Mouse (Mus musculus) neural tube, embryonic 15.5 days (tissue): ENCODE measurements around the gene Dnah5. TPM values are rescaled to one million over a fixed set of nuclear protein-coding genes. Genes with fewer than 3 reads are reported as not detected.

Experiments used
- ATAC-seq: fragments of 200-750 bp; cut with Nextera tagmentation; 2 replicates; pipeline ENCODE4 v1.8.0; 2017; ENCODE audit warnings: mild to moderate bottlenecking, moderate TSS enrichment, moderate library complexity; ENCODE audit not compliant: low FRiP score
- H3K27ac ChIP-seq: fragments of 300-500 bp; sonication (generic); replicated peaks from 2 replicates; pipeline ENCODE4 v1.5.1; 2015; ENCODE audit warnings: mild to moderate bottlenecking, inconsistent platforms
- H3K27me3 ChIP-seq: fragments of 300-500 bp; sonication (generic); replicated peaks from 2 replicates; pipeline ENCODE4 v1.6.1; 2015; ENCODE audit warnings: inconsistent platforms
- H3K36me3 ChIP-seq: fragments of 300-500 bp; sonication (generic); 2 replicates; pipeline ENCODE4 v1.6.1; 2015; ENCODE audit warnings: inconsistent platforms
- H3K4me1 ChIP-seq: fragments of 300-500 bp; sonication (generic); 2 replicates; pipeline ENCODE4 v1.6.1; 2015; ENCODE audit warnings: inconsistent platforms
- H3K4me2 ChIP-seq: fragments of 300-500 bp; sonication (generic); 2 replicates; pipeline ENCODE4 v1.6.1; 2015; ENCODE audit warnings: inconsistent platforms, mild to moderate bottlenecking, moderate library complexity
- H3K4me3 ChIP-seq: fragments of 300-500 bp; sonication (generic); replicated peaks from 2 replicates; pipeline ENCODE4 v1.5.1; 2015; ENCODE audit warnings: mild to moderate bottlenecking, inconsistent platforms
- H3K9ac ChIP-seq: fragments of 300-500 bp; sonication (generic); replicated peaks from 2 replicates; pipeline ENCODE4 v1.6.1; 2015; ENCODE audit warnings: mild to moderate bottlenecking, inconsistent platforms
- H3K9me3 ChIP-seq: fragments of 300-500 bp; sonication (generic); replicated peaks from 2 replicates; pipeline ENCODE4 v1.6.1; 2016; ENCODE audit warnings: inconsistent platforms
- WGBS: fragments of 180-500 bp; shearing (Covaris S2); methylation state at CpG from one replicate; pipeline ENCODE4 v1.1.7; 2015; ENCODE audit warnings: mixed read lengths; 5-methylcytosine and 5-hydroxymethylcytosine counted together
- polyA plus RNA-seq: library from polyadenylated mRNA; unstranded; fragments of >200 nt; fragmentation: Nextera tagmentation; extraction: Ambion mirVana; gene quantifications from 2 replicates; pipeline ENCODE4 v1.2.1, GENCODE M21; 2015

The Dnah5 gene
- polyA plus RNA-seq, 1 experiment from 2014 or later = 0.14 TPM

DNA sequence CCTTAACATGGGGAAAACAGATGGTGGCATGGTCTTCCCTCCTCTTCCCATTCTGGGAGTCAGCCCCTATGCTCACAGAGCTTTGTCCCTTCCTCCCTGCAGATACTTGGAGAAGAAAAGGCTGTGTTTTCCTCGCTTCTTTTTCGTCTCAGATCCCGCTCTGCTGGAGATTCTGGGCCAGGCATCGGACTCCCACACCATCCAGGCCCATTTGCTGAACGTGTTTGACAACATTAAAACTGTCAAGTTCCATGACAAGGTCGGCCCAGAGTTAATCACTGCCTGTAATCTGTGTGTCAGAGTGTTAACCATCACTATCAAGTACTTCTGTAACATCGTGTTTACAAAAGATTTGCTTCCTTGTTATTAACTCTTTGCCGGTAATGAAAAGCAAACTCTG is 103.6 kb downstream of the Dnah5 start:
- no peak overlapping the region for H3K4me2 ChIP-seq
- no peak overlapping the region for H3K4me3 ChIP-seq
- H3K36me3 ChIP-seq = no peaks in the 10 kb centered on the region
- H3K9me3 ChIP-seq = no peaks in the 10 kb centered on the region
- no peak overlapping the region for H3K27ac ChIP-seq
- no peak for ATAC-seq
- no peak overlapping the region for H3K9ac ChIP-seq
- no peaks in the 10 kb centered on the region for H3K27me3 ChIP-seq
- 58% methylated on average over 8 of the region's 8 CpGs for WGBS
- H3K4me1 ChIP-seq = no peaks in the 10 kb centered on the region

DNA sequence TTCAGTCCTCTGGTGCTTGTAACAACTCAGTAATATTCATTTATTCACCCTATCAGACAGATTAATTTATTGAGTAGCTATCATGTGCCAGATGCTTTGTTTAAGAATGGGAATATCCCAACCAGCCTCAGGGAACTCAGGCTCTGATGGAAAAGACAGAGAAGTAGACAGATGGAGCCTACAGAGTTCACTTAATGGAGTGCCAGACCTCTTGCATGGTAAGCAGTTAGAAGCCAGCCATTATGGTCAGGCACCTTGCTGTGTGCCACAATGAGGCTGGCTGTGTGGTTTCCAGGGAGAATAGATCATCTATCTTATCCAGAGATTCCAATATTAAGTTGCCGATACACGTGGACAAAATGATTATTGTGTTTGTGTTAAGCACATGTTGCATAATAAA is 104.3 kb downstream of the Dnah5 start:
- H3K4me1 ChIP-seq = no peaks in the 10 kb centered on the region
- H3K4me2 ChIP-seq = no peak overlapping the region
- ATAC-seq = peak; percentile 53; the same call in 1 of the 2 replicates
- H3K9ac ChIP-seq = no peak overlapping the region
- no peak overlapping the region for H3K27ac ChIP-seq
- WGBS = 43% methylated on average over 2 of the region's 2 CpGs
- no peak overlapping the region for H3K4me3 ChIP-seq
- no peaks in the 10 kb centered on the region for H3K27me3 ChIP-seq
- no peaks in the 10 kb centered on the region for H3K9me3 ChIP-seq
- no peaks in the 10 kb centered on the region for H3K36me3 ChIP-seq

GRCm38 (mm10) chr15:28310516-28310915 is 107.0 kb downstream of the Dnah5 start:
- no peaks in the 10 kb centered on the region for H3K9me3 ChIP-seq
- H3K9ac ChIP-seq = no peak overlapping the region
- H3K27me3 ChIP-seq = no peaks in the 10 kb centered on the region
- no peak for ATAC-seq
- H3K4me3 ChIP-seq = no peak overlapping the region
- WGBS = 86% methylated on average over 4 of the region's 4 CpGs
- no peaks in the 10 kb centered on the region for H3K4me1 ChIP-seq
- no peaks in the 10 kb centered on the region for H3K36me3 ChIP-seq
- no peak overlapping the region for H3K4me2 ChIP-seq
- no peak overlapping the region for H3K27ac ChIP-seq

DNA sequence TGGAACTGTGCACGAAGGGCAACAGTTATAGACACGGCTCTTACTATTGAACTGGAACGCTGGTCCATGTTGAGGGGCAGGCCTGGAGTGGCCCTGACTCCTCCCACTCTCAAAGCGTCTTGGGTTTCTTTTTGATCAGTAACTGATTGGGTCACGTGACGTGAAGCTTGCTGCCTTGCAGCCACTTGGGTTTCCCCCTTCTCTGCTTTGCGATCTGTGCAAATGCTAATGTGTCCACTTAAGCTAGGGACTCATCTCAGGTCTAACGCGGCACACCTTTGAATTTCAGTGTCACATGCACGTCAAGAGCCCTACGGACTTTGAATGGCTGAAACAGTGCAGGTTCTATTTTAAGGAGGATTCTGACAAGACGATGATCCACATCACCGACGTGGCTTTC is 109.9 kb downstream of the Dnah5 start:
- Histone ChIP-seq H3K36me3 (no peaks in the 10 kb centered on the region), H3K9ac (no peak overlapping the region), H3K27ac (no peak overlapping the region), H3K27me3 (no peaks in the 10 kb centered on the region), H3K4me3 (no peak overlapping the region), H3K9me3 (no peaks in the 10 kb centered on the region), H3K4me1 (no peaks in the 10 kb centered on the region), H3K4me2 (no peak overlapping the region)
- ATAC-seq = no peak
- WGBS = 81% methylated on average over 14 of the region's 14 CpGs

DNA sequence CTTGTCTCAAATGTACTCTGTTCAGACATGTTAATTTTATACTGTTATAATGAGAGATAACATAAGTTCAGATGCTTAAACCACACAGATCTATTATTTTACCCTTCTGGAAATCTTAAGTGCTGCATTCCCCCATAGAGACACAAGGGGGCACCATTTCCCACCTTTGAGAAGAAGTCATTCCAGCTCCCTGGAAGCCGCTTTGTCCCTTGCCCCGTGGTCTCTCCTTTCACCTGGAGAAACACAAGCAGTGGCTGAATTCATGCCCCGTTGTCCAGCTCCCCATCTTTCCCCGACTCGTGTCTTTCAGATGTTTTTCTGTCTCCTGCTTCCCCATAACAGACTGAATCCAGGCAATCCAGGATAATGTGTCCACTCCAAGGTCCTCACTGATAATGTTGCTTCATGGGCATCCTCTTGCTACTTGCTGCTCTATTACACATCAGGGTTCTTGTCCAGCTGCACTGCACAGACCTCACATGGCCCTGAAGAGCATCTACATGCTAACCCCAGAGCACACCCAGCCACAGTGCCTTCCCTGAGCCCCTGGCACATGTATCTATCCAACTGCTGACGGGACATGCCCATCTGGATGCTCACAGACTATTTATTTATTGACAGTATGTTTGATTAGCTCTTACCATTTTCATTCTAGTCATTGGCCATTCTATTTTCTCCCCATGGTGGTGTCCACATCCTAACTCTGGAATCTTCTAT is 112.4 kb downstream of the Dnah5 start:
- H3K9ac ChIP-seq = no peak overlapping the region

DNA sequence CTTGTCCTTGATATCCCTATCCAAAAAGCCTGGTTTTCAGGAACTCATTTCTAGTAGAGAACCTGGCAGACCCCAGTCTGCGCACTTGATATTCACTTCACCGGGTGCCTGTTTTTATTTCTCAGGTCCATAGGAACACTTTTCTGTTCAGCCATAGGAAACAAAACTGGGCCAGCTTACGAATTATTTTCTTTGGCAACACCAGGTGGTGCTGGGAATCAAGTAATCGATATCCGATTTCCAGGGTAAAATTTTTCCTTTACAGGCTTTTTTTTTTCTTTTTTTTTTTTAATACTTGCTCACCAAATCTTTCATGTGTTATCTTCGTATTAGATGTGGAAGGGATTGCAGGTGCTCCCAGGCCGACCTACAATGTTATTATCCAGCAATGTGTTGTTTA is 119.0 kb downstream of the Dnah5 start:
- H3K4me2 ChIP-seq = no peak overlapping the region
- no peaks in the 10 kb centered on the region for H3K27me3 ChIP-seq
- H3K27ac ChIP-seq = no peak overlapping the region
- H3K9ac ChIP-seq = no peak overlapping the region
- WGBS = 87% methylated on average over 7 of the region's 7 CpGs
- H3K4me1 ChIP-seq = no peaks in the 10 kb centered on the region
- H3K4me3 ChIP-seq = no peak overlapping the region
- no peaks in the 10 kb centered on the region for H3K36me3 ChIP-seq
- no peak for ATAC-seq
- H3K9me3 ChIP-seq = no peaks in the 10 kb centered on the region

More for the DNA sequence above, 112.4 kb downstream of the Dnah5 start:
- peak; percentile 61; the same call in 1 of the 2 replicates for ATAC-seq
- Histone ChIP-seq H3K4me2 (0 out of 2 replicates have a peak overlapping the region, but pooled peaks have one; percentile 22), H3K4me1 (no peaks in the 10 kb centered on the region), H3K9me3 (no peaks in the 10 kb centered on the region), H3K4me3 (no peak overlapping the region), H3K27ac (no peak overlapping the region), H3K36me3 (no peaks in the 10 kb centered on the region), H3K27me3 (no peaks in the 10 kb centered on the region)
- WGBS = 29% methylated on average over 6 of the region's 6 CpGs

GRCm38 (mm10) chr15:28326985-28327384 is 123.4 kb downstream of the Dnah5 start:
- Histone ChIP-seq H3K9me3 (no peaks in the 10 kb centered on the region), H3K27ac (no peak overlapping the region), H3K4me3 (no peak overlapping the region), H3K27me3 (no peaks in the 10 kb centered on the region), H3K4me2 (no peak overlapping the region), H3K9ac (no peak overlapping the region), H3K4me1 (no peaks in the 10 kb centered on the region), H3K36me3 (no peaks in the 10 kb centered on the region)
- WGBS = 54% methylated on average over 7 of the region's 7 CpGs
- no peak for ATAC-seq

- no peak overlapping the region for H3K9ac ChIP-seq
- H3K27me3 ChIP-seq = no peaks in the 10 kb centered on the region
- ATAC-seq = no peak
- WGBS = 85% methylated on average over 9 of the region's 9 CpGs
- no peaks in the 10 kb centered on the region for H3K36me3 ChIP-seq
- H3K4me3 ChIP-seq = no peak overlapping the region
- H3K4me2 ChIP-seq = no peak overlapping the region
- no peak overlapping the region for H3K27ac ChIP-seq
- no peaks in the 10 kb centered on the region for H3K9me3 ChIP-seq
- no peaks in the 10 kb centered on the region for H3K4me1 ChIP-seq
Observed at GRCm38 (mm10) chr15:28327441-28327840, 123.9 kb downstream of the Dnah5 start.

DNA sequence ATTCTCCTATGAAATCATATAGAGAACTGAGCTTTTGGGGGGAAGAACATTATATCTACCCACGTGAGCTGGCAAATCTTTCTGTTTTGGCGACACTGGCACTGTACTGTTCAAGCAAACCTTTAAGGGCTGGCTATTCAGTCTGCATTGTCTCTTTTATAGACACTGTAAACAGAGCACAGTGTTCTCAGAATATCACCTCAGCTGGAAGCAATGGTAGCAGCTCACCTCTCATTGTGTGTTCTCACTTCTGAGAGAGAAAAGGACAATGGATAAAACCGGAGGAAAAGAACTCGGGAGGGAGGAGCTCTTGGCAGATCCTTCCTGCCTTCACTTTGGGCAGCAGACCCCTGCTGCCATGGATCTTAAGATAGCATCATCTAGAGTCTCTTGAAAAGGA is 137.6 kb downstream of the Dnah5 start:
- H3K4me2 ChIP-seq = no peak overlapping the region
- WGBS = 17% methylated on average over 4 of the region's 4 CpGs
- H3K4me1 ChIP-seq = no peaks in the 10 kb centered on the region
- no peaks in the 10 kb centered on the region for H3K9me3 ChIP-seq
- H3K4me3 ChIP-seq = no peak overlapping the region
- H3K9ac ChIP-seq = no peak overlapping the region
- no peaks in the 10 kb centered on the region for H3K27me3 ChIP-seq
- no peaks in the 10 kb centered on the region for H3K36me3 ChIP-seq
- ATAC-seq = no peak
- H3K27ac ChIP-seq = no peak overlapping the region

DNA sequence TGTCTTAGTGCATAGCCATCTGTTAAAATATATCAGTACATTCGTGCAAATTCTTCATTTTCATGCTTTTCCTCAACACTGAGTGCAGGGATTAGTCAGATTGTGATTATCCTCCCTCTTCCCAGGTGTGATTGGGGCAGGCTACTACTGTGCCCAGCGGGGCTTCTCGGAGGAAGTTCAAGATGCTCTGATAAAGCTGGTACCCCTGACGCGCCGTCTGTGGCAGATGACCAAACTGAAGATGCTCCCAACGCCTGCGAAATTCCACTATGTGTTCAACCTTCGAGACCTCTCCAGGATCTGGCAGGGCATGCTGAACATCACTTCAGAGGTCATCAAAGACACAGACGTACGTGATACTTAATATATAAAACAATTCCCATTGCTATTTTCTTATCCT is 164.0 kb downstream of the Dnah5 start:
- no peak for ATAC-seq
- Histone ChIP-seq H3K9me3 (no peaks in the 10 kb centered on the region), H3K36me3 (no peaks in the 10 kb centered on the region), H3K27me3 (no peaks in the 10 kb centered on the region), H3K4me2 (no peak overlapping the region), H3K27ac (no peak overlapping the region), H3K4me1 (no peaks in the 10 kb centered on the region), H3K4me3 (no peak overlapping the region), H3K9ac (no peak overlapping the region)
- WGBS = 77% methylated on average over 11 of the region's 11 CpGs

DNA sequence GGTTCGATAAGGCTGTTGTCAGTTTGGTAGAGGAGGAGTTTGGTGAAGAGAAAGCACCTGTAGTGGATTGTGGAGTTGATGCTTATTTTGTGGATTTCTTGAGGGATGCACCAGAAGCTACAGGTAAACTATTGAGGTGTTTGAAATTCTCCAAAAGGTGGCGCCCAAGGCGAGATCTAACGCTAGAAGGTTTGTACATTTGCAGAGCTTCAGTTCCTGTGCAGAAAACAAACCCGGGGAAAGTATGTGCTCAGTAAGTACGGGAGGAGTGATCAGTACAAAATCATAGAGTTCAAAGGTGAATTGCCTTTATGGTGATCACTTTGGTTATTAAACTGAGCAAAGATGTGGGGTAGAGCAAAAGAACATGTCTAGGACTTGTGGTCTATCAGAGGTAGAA is 166.9 kb downstream of the Dnah5 start:
- Histone ChIP-seq H3K9me3 (no peaks in the 10 kb centered on the region), H3K4me2 (no peak overlapping the region), H3K36me3 (no peaks in the 10 kb centered on the region), H3K9ac (no peak overlapping the region), H3K4me1 (no peaks in the 10 kb centered on the region), H3K4me3 (no peak overlapping the region), H3K27me3 (no peaks in the 10 kb centered on the region), H3K27ac (no peak overlapping the region)
- ATAC-seq = no peak
- 80% methylated on average over 6 of the region's 6 CpGs for WGBS

GRCm38 (mm10) chr15:28371506-28371905 is 168.0 kb downstream of the Dnah5 start:
- no peaks in the 10 kb centered on the region for H3K9me3 ChIP-seq
- H3K36me3 ChIP-seq = no peaks in the 10 kb centered on the region
- no peak overlapping the region for H3K9ac ChIP-seq
- H3K4me2 ChIP-seq = no peak overlapping the region
- H3K4me3 ChIP-seq = no peak overlapping the region
- 57% methylated on average over 2 of the region's 2 CpGs for WGBS
- H3K27ac ChIP-seq = no peak overlapping the region
- no peak for ATAC-seq
- H3K27me3 ChIP-seq = no peaks in the 10 kb centered on the region
- no peaks in the 10 kb centered on the region for H3K4me1 ChIP-seq
